Mouse (Mus musculus) ZHBTc4 (cell line): ENCODE measurements at regions not wholly inside any gene's neighbourhood (a gene's known extent, or its start where the extent isn't known, plus 50 kb on each side); places are given as distances from the start of the nearest gene placed in this dataset.

Source experiments
- DNase-seq: peaks from one replicate; pipeline ENCODE4 v3.0.0-alpha.2; 2011; ENCODE audit warnings: low read depth, low spot score

GRCm38 (mm10) chr6:31898609-31899008 lies 151.4 kb upstream of the 1700012A03Rik start:
- DNase-seq = peak; percentile 22

GRCm38 (mm10) chr6:31897001-31897400 lies 153.0 kb upstream of the 1700012A03Rik start:
- peak; percentile 79 for DNase-seq

GRCm38 (mm10) chr6:31895835-31896234 lies 154.2 kb upstream of the 1700012A03Rik start:
- DNase-seq = peak; percentile 71

GRCm38 (mm10) chr6:31886931-31887330 lies 163.1 kb upstream of the 1700012A03Rik start:
- peak; percentile 34 for DNase-seq

- peak; percentile 63 for DNase-seq
Observed at GRCm38 (mm10) chr6:31885196-31885595, 164.8 kb upstream of the 1700012A03Rik start.

GRCm38 (mm10) chr6:31883726-31884125 lies 166.3 kb upstream of the 1700012A03Rik start:
- DNase-seq = peak; percentile 72

- DNase-seq = no peak
Observed at GRCm38 (mm10) chr6:31874616-31875015, 175.4 kb upstream of the 1700012A03Rik start.

GRCm38 (mm10) chr6:31873911-31874310 lies 176.1 kb upstream of the 1700012A03Rik start:
- no peak for DNase-seq

GRCm38 (mm10) chr6:31871766-31872165 lies 178.3 kb upstream of the 1700012A03Rik start:
- DNase-seq = no peak

- no peak for DNase-seq
Observed at GRCm38 (mm10) chr6:31861996-31862395, 188.1 kb upstream of the 1700012A03Rik start.

GRCm38 (mm10) chr6:31859621-31860020 lies 190.4 kb upstream of the 1700012A03Rik start:
- no peak for DNase-seq

GRCm38 (mm10) chr6:31854261-31854660 lies 195.8 kb upstream of the 1700012A03Rik start:
- no peak for DNase-seq

- no peak for DNase-seq
Observed at GRCm38 (mm10) chr6:31846319-31846718, 203.7 kb upstream of the 1700012A03Rik start.

- no peak for DNase-seq
Observed at GRCm38 (mm10) chr6:31845671-31846070, 204.4 kb upstream of the 1700012A03Rik start.

GRCm38 (mm10) chr6:31840621-31841020 lies 209.4 kb upstream of the 1700012A03Rik start:
- DNase-seq = peak; percentile 35

- peak; percentile 82 for DNase-seq
Observed at GRCm38 (mm10) chr6:31838588-31838987, 211.5 kb upstream of the 1700012A03Rik start.

- DNase-seq = no peak
Observed at GRCm38 (mm10) chr6:31835795-31836194, 214.3 kb upstream of the 1700012A03Rik start.

GRCm38 (mm10) chr6:31834503-31834902 lies 215.5 kb upstream of the 1700012A03Rik start:
- no peak for DNase-seq

- no peak for DNase-seq
Observed at GRCm38 (mm10) chr6:31830610-31831009, 219.4 kb upstream of the 1700012A03Rik start.

GRCm38 (mm10) chr6:31823616-31824015 lies 226.4 kb upstream of the 1700012A03Rik start:
- no peak for DNase-seq

GRCm38 (mm10) chr6:31822186-31823085 lies 227.6 kb upstream of the 1700012A03Rik start:
- DNase-seq = no peak

GRCm38 (mm10) chr6:31821621-31822020 lies 228.4 kb upstream of the 1700012A03Rik start:
- DNase-seq = peak; percentile 75

- no peak for DNase-seq
Observed at GRCm38 (mm10) chr6:31817640-31818039, 232.4 kb upstream of the 1700012A03Rik start.
